26 mouse cellular contexts compared by ENCODE assay signal in the genomic region with DNA sequence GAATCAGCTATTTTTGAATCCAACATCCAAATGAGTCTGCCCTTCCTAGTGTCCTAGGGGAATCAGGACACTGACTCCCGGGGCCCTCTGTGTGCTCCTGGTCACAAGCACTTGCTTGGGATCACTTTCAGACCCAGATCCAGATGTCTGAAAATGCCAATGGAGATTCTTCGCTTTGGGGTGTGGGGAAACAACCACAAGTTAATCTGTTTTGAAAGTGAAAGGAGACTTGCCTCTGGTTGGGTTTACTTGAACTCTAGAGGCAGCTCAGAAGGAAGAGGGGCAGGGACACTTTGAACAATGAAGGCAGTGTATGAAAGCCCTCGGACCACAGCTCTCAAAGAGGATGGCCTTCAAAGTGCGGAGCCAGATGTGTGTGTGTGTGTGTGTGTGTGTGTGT. TPM values are rescaled to one million over a fixed set of nuclear protein-coding genes. Genes with fewer than 3 reads are reported as not detected.
DNase-seq lines count a peak whose midpoint lies in the region; ATAC-seq and TF ChIP-seq lines count a peak whose summit lies in the region.
"Had no signal": no experiment of that assay in that cellular context is flagged by ENCODE, and none has a peak within 500 bp of the region (broad histone marks: within the 10 kb centered on the region; RNA-seq: fewer than 3 reads in every experiment).

No protein-coding gene starts in this region.

- no peak for TF ChIP-seq CTCF in CH12.LX (conservative IDR thresholded peaks at IDR 0.05 in 1 of 2, IDR thresholded peaks at IDR 0.05 in 1 of 2; ENCODE audit: low read depth in 2 of 2, low read length in 2 of 2)

- 61% methylated on average over 4 of the region's 4 CpGs for WGBS in liver, embryonic 13.5 days (ENCODE audit: insufficient replicate concordance)
- 68% methylated on average over 4 of the region's 4 CpGs for WGBS in liver, embryonic 11.5 days
- 46% methylated on average over 4 of the region's 4 CpGs for WGBS in embryonic facial prominence, embryonic 10.5 days
- 75% methylated on average over 4 of the region's 4 CpGs for WGBS in intestine, embryonic 15.5 days

- TF ChIP-seq RAD21 in CH12.LX (IDR thresholded peaks at IDR 0.05; ENCODE audit: low read depth, low read length) = no peak

- H3K9ac ChIP-seq in liver, embryonic 13.5 days = 0 out of 2 replicates have a peak overlapping the region, but pooled peaks have one; percentile 31
- H3K9ac ChIP-seq in liver, embryonic 11.5 days (ENCODE audit: low read depth, low read length) = no peak overlapping the region
- H3K9ac ChIP-seq in CH12.LX (ENCODE audit: insufficient read depth, low read depth) = no peak overlapping the region
- H3K9ac ChIP-seq in intestine, embryonic 15.5 days = no peak overlapping the region
- H3K9ac ChIP-seq: embryonic facial prominence, embryonic 13.5 days; forebrain, embryonic 12.5 days; hindbrain, embryonic 12.5 days; liver, embryonic 12.5 days; lung, embryonic 14.5 days; stomach, embryonic 15.5 days had no signal

- no peaks in the 10 kb centered on the region for H3K79me2 ChIP-seq in CH12.LX (replicated peaks; ENCODE audit: control insufficient read depth, extremely low read depth, insufficient read depth, poor library complexity, severe bottlenecking)

- dilution Hi-C loops in CH12.LX (cut with MboI; ENCODE audit: extremely low pct_ligation_motif_present, extremely low pct_unique_long_range_greater_than_20kb, low sequenced_read_pairs) = no loop called here

- DNase-seq in liver, embryonic 13.5 days = no peak
- DNase-seq in liver, embryonic 11.5 days (ENCODE audit: low spot score) = no peak
- DNase-seq in CH12.LX (ENCODE audit: extremely low read depth) = no peak
- DNase-seq in embryonic facial prominence, embryonic 10.5 days (ENCODE audit: low spot score) = no peak
- DNase-seq in naive thymus-derived CD4-positive, alpha-beta T cell, adult 2 months (ENCODE audit: low read depth) = peak; percentile 61
- DNase-seq in layer of hippocampus, adult 9-10 months (ENCODE audit: low spot score) = no peak
- DNase-seq in right cerebral cortex, postnatal 14 days = no peak
- DNase-seq: adrenal gland, postnatal 36 days; cerebellum, adult 11 months; cerebellum, adult 9-11 months; gastrocnemius, postnatal 25 days; heart, adult 2 months; kidney, adult 2 months; kidney, postnatal 10 days; lung, embryonic 14.5 days; lung, postnatal 4 days; spleen, adult 18-20 months had no signal

- no peak overlapping the region for H3K27ac ChIP-seq in liver, embryonic 13.5 days
- no peak overlapping the region for H3K27ac ChIP-seq in liver, embryonic 11.5 days (ENCODE audit: low read depth, low read length)
- no peak overlapping the region for H3K27ac ChIP-seq in CH12.LX (ENCODE audit: insufficient read depth, low read depth)
- 0 out of 2 replicates have a peak overlapping the region, but pooled peaks have one; percentile 26 for H3K27ac ChIP-seq in embryonic facial prominence, embryonic 10.5 days (replicated peaks)
- no peak overlapping the region for H3K27ac ChIP-seq in intestine, embryonic 15.5 days
- H3K27ac ChIP-seq: embryonic facial prominence, embryonic 13.5 days; forebrain, embryonic 12.5 days; heart, adult 2 months; hindbrain, embryonic 12.5 days; liver, embryonic 12.5 days; stomach, embryonic 15.5 days had no signal

- no peaks in the 10 kb centered on the region for H3K36me3 ChIP-seq in liver, embryonic 13.5 days
- H3K36me3 ChIP-seq in liver, embryonic 11.5 days (ENCODE audit: control insufficient read depth, insufficient read depth, low read length) = no peaks in the 10 kb centered on the region
- H3K36me3 ChIP-seq in CH12.LX (replicated peaks in 1 of 2; ENCODE audit: control insufficient read depth in 1 of 2, insufficient read depth in 1 of 2, low read length in 1 of 2) = no peaks in the 10 kb centered on the region
- H3K36me3 ChIP-seq in embryonic facial prominence, embryonic 10.5 days (replicated peaks) = no peaks in the 10 kb centered on the region
- H3K36me3 ChIP-seq in intestine, embryonic 15.5 days = no peaks in the 10 kb centered on the region
- H3K36me3 ChIP-seq: embryonic facial prominence, embryonic 13.5 days; forebrain, embryonic 12.5 days; hindbrain, embryonic 12.5 days; liver, embryonic 12.5 days; stomach, embryonic 15.5 days had no signal

- H3K4me3 ChIP-seq in liver, embryonic 13.5 days (replicated peaks) = no peak overlapping the region
- H3K4me3 ChIP-seq in liver, embryonic 11.5 days (ENCODE audit: low read depth, low read length) = no peak overlapping the region
- H3K4me3 ChIP-seq in CH12.LX (replicated peaks in 1 of 3; ENCODE audit: low read depth in 2 of 3, low read length in 2 of 3, poor library complexity in 1 of 3) = no peak overlapping the region
- no peak overlapping the region for H3K4me3 ChIP-seq in embryonic facial prominence, embryonic 10.5 days
- H3K4me3 ChIP-seq in intestine, embryonic 15.5 days (replicated peaks) = no peak overlapping the region
- H3K4me3 ChIP-seq: embryonic facial prominence, embryonic 13.5 days; erythroblast, embryonic 14.5 days; forebrain, embryonic 12.5 days; heart, adult 2 months; hindbrain, embryonic 12.5 days; liver, embryonic 12.5 days; stomach, embryonic 15.5 days had no signal

- no peak for ATAC-seq in liver, embryonic 13.5 days (ENCODE audit: low read depth)
- ATAC-seq in liver, embryonic 11.5 days (replicated peaks; ENCODE audit: low FRiP score) = no peak
- ATAC-seq in intestine, embryonic 15.5 days = no peak
- ATAC-seq: inflammation-experienced regulatory T-cells, adult 6 months; liver, embryonic 12.5 days had no signal

- no peak for TF ChIP-seq POLR2A in CH12.LX (IDR thresholded peaks at IDR 0.05; ENCODE audit: low read depth, low read length)

- no peaks in the 10 kb centered on the region for H3K9me3 ChIP-seq in liver, embryonic 13.5 days (replicated peaks)
- no peaks in the 10 kb centered on the region for H3K9me3 ChIP-seq in liver, embryonic 11.5 days (ENCODE audit: control insufficient read depth, low read length)
- H3K9me3 ChIP-seq in CH12.LX (replicated peaks; ENCODE audit: low read length) = no peaks in the 10 kb centered on the region
- no peaks in the 10 kb centered on the region for H3K9me3 ChIP-seq in embryonic facial prominence, embryonic 10.5 days
- H3K9me3 ChIP-seq in intestine, embryonic 15.5 days = no peaks in the 10 kb centered on the region
- H3K9me3 ChIP-seq: embryonic facial prominence, embryonic 13.5 days; forebrain, embryonic 12.5 days; hindbrain, embryonic 12.5 days; liver, embryonic 12.5 days; stomach, embryonic 15.5 days had no signal

- no peak overlapping the region for H3K4me2 ChIP-seq in liver, embryonic 13.5 days
- no peak overlapping the region for H3K4me2 ChIP-seq in liver, embryonic 11.5 days
- H3K4me2 ChIP-seq in CH12.LX (ENCODE audit: insufficient read depth, low read depth, poor library complexity, severe bottlenecking) = peak overlapping the region; percentile 2; the same call in 1 of the 2 replicates
- H3K4me2 ChIP-seq in intestine, embryonic 15.5 days (replicated peaks) = no peak overlapping the region
- H3K4me2 ChIP-seq: embryonic facial prominence, embryonic 13.5 days; forebrain, embryonic 12.5 days; hindbrain, embryonic 12.5 days; liver, embryonic 12.5 days; lung, embryonic 14.5 days; midbrain, embryonic 11.5 days; stomach, embryonic 15.5 days had no signal

- no peak for TF ChIP-seq EP300 in CH12.LX (IDR thresholded peaks at IDR 0.05; ENCODE audit: low read length)

- H3K27me3 ChIP-seq in liver, embryonic 13.5 days = no peaks in the 10 kb centered on the region
- no peaks in the 10 kb centered on the region for H3K27me3 ChIP-seq in liver, embryonic 11.5 days (replicated peaks; ENCODE audit: control insufficient read depth, insufficient read depth, low read length)
- H3K27me3 ChIP-seq in CH12.LX (replicated peaks) = no peaks in the 10 kb centered on the region
- H3K27me3 ChIP-seq in embryonic facial prominence, embryonic 10.5 days (replicated peaks; ENCODE audit: low read depth, poor library complexity, severe bottlenecking) = no peaks in the 10 kb centered on the region
- H3K27me3 ChIP-seq in intestine, embryonic 15.5 days (replicated peaks) = no peaks in the 10 kb centered on the region
- H3K27me3 ChIP-seq: embryonic facial prominence, embryonic 13.5 days; forebrain, embryonic 12.5 days; hindbrain, embryonic 12.5 days; stomach, embryonic 15.5 days had no signal

- no peaks in the 10 kb centered on the region for H3K4me1 ChIP-seq in liver, embryonic 13.5 days (replicated peaks)
- H3K4me1 ChIP-seq in liver, embryonic 11.5 days (replicated peaks; ENCODE audit: control insufficient read depth, insufficient read depth, low read length) = no peaks in the 10 kb centered on the region
- H3K4me1 ChIP-seq in CH12.LX (ENCODE audit: control insufficient read depth in 1 of 2, insufficient read depth in 2 of 2) = peaks cover 0 to 13% of the 10 kb centered on the region in 2 experiments; a peak in 2 of 4 replicates
- peaks cover 64% of the 10 kb centered on the region for H3K4me1 ChIP-seq in embryonic facial prominence, embryonic 10.5 days
- 0 out of 2 replicates have a peak, but pooled peaks cover 3% of the 10 kb centered on the region for H3K4me1 ChIP-seq in intestine, embryonic 15.5 days (replicated peaks)
- H3K4me1 ChIP-seq: liver, embryonic 12.5 days had no signal

- in situ Hi-C loops in CH12.LX (cut with MboI; ENCODE audit: low pct_ligation_motif_present, low pct_unique_long_range_greater_than_20kb, low sequenced_read_pairs) = loop anchor here (5.0 to 10.0 kb wide), 2 partner anchors 37 to 130 kb away; no protein-coding TSS in a partner anchor

TF ChIP-seq in CH12.LX, 34 proteins besides CTCF, POLR2A, EP300 and RAD21 (continues in another document):
- TF ChIP-seq KAT2A (IDR thresholded peaks at IDR 0.05; ENCODE audit: insufficient replicate concordance, low read length) (no peak), PAX5 (IDR thresholded peaks at IDR 0.05; ENCODE audit: low read length) (no peak), CHD1 (IDR thresholded peaks at IDR 0.05; ENCODE audit: low read depth, low read length) (no peak)

RNA-seq across cellular contexts. Expression of gene Cmtm7, which starts 12.8 kb away (rescaled TPM):
- polyA plus RNA-seq in liver, embryonic 13.5 days (2015; fragmentation: Nextera tagmentation; extraction: Ambion mirVana) = 52.4 and 59.5 TPM in 2 replicates
- polyA plus RNA-seq in liver, embryonic 11.5 days (2014; fragmentation: Nextera tagmentation; extraction: Ambion mirVana) = 93.7 and 99.4 TPM in 2 replicates
- total RNA-seq in CH12.LX (2012; rRNA removed) (73.1 and 80.8 TPM in 2 replicates), CH12.LX (2014; rRNA removed) (37.6 and 46.0 TPM in 2 replicates)
- 38.2 and 45.5 TPM in 2 replicates for polyA plus RNA-seq in CH12.LX (2012; ENCODE audit: insufficient read length, low read depth)
- 88.0 and 93.2 TPM in 2 replicates for polyA plus RNA-seq in embryonic facial prominence, embryonic 10.5 days (2016; fragmentation: Nextera tagmentation; extraction: Ambion mirVana)
- 89.8 and 100 TPM in 2 replicates for polyA plus RNA-seq in intestine, embryonic 15.5 days (2015; fragmentation: Nextera tagmentation; extraction: Ambion mirVana)

RNA-seq across cellular contexts. Expression of gene Cmtm8, which starts 49.5 kb away (rescaled TPM):
- polyA plus RNA-seq in liver, embryonic 13.5 days (2015; fragmentation: Nextera tagmentation; extraction: Ambion mirVana) = 21.0 and 23.2 TPM in 2 replicates
- 21.2 and 24.8 TPM in 2 replicates for polyA plus RNA-seq in liver, embryonic 11.5 days (2014; fragmentation: Nextera tagmentation; extraction: Ambion mirVana)
- total RNA-seq in CH12.LX (2012; rRNA removed) (1.8 and 2.7 TPM in 2 replicates), CH12.LX (2014; rRNA removed) (1.4 and 1.6 TPM in 2 replicates)
- 4.1 and 4.4 TPM in 2 replicates for polyA plus RNA-seq in CH12.LX (2012; ENCODE audit: insufficient read length, low read depth)
- 21.3 and 26.4 TPM in 2 replicates for polyA plus RNA-seq in embryonic facial prominence, embryonic 10.5 days (2016; fragmentation: Nextera tagmentation; extraction: Ambion mirVana)
- 56.6 and 63.0 TPM in 2 replicates for polyA plus RNA-seq in intestine, embryonic 15.5 days (2015; fragmentation: Nextera tagmentation; extraction: Ambion mirVana)
- polyA plus RNA-seq: inflammation-experienced regulatory T-cells, adult 6 months had no signal
